Mouse (Mus musculus) embryonic fibroblast, embryonic 13.5 days (primary cell): ENCODE measurements around the gene Pde8b.

Source experiments
- CTCF ChIP-seq: IDR thresholded peaks from 2 replicates; pipeline ENCODE4 v1.5.1; 2011; ENCODE audit warnings: mild to moderate bottlenecking, control low read depth, low read length, moderate library complexity, borderline replicate concordance; ENCODE audit not compliant: insufficient read depth
- POLR2A ChIP-seq: IDR thresholded peaks from 2 replicates; pipeline ENCODE4 v1.6.1; 2011; ENCODE audit warnings: low read depth, mild to moderate bottlenecking, control low read depth, low read length, moderate library complexity

DNA sequence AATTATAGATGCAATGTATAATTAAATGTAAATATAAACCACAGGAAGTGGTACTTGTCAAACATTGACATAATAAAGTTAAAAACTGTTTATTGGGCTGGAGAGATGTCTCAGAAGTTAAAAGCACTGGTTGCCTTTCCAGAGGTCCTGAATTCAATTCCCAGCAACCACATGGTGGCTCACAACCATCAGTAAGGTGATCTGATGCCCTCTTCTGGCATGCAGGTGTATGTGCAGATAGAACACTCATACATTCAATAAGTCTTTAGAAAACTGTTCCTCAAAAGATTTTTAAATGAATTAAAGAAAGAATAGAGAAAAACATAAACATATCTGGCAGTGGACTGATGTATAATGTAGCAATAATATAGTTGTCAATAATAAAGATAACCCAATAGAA lies 179.9 kb downstream of the Pde8b start:
- TF ChIP-seq CTCF (no peak), POLR2A (no peak)
